Mouse (Mus musculus) B cell, adult 67 days (primary cell): ENCODE data around the gene Nfkb1. TPM values are rescaled to one million over a fixed set of nuclear protein-coding genes. Genes with fewer than 3 reads are reported as not detected.

Source experiments
- total RNA-seq, 2 experiments: library from RNA; stranded (reverse); gene quantifications; 4 replicates each; pipeline ENCODE4 v1.2.4; 2023

The Nfkb1 gene
- total RNA-seq: 100 to 1,000 TPM; 297 to 317 TPM

DNA sequence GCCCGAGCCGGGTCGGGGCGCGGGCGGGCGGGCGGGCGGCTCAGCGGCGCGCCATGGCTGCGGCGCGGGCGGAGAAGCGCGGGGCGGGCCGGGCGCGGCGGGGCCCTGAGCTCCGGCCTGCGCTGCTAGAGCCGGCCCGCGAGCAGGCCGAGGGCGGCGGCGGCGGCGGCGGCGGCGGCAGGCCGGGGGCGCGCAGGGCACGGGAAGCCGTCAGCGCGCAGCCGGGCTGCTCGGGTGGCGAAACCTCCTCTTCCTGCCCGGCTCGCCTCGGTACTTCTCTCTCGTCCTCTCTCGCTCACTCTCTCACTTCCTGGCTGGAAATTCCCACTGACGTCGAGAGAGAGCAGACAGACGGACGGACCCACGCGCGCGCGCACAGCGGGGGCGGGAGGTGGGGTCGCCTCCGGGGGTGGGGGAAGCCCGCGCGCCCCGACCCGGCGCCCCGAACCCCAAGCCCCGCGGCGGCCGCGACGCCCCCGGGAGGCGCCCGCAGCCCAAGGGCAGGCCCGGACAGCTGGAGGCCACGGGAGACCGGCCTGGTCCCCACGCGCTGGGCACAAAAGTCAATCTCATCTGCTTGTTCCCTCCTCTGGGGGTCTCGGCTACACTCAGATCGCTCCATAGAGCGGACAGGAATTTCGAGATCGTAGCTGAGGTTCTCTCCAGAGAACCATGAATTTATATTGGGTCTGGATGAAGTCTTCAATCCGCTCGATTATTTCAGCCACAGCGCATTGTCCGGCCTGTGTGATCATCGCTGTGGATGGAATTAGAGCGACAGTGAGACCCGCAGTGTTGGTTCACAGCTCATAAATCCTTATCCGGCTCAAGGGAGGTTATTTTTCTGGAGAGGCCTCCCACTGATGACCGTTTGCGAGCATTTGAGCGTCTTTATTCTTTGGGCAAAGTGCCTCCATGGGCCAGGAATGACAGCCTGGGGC, at the start of gene Nfkb1:
TSS of gene Nfkb1 (minus strand) at position 357 of the 941 bp plus-strand sequence.

Other genes with a start within 250 kb of the Nfkb1 start
- gene Manba, start 205.9 kb downstream of the Nfkb1 start, total RNA-seq: 10 to 100 TPM; 26.7 to 32.7 TPM
- gene Slc39a8, start 133.7 kb upstream of the Nfkb1 start, total RNA-seq: under 1 TPM; 0.81 to 0.92 TPM